Mouse (Mus musculus): Measurements from ENCODE around the gene Tmem94.

DNA sequence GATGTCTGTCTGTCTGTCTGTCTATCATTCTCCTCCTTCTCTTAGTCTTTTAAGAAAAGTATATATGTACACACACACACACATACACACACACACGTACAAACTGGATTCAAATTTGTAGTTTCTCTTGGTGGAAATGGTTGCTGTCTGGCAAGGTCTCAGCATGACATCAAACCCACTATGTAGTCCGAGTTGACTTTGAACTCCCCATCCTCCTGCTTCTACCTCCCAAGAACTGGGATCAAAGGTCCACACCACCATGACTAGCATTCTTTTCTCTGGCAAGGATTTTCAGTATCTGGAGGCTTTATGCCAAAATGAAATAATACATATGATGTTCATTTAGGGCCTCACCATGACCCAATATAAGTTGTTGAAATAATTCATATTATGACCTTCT is 42.0 kb upstream of the Tmem94 start:
- no peak for TF ChIP-seq POLR2A (IDR thresholded peaks at IDR 0.05; ENCODE audit: control insufficient read depth in 1 of 2, insufficient read depth in 1 of 2, low read depth in 1 of 2, low read length in 2 of 2, poor library complexity in 1 of 2)
- TF ChIP-seq E2F4 (IDR thresholded peaks at IDR 0.05; ENCODE audit: borderline replicate concordance, low read depth, low read length), result no peak
- no peak for TF ChIP-seq CTCF (IDR thresholded peaks at IDR 0.05 in 2 of 3, conservative IDR thresholded peaks at IDR 0.05 in 1 of 3; ENCODE audit: control insufficient read depth in 1 of 3, insufficient read depth in 1 of 3, low read depth in 2 of 3, low read length in 3 of 3, poor library complexity in 1 of 3, severe bottlenecking in 1 of 3)
- no peak for TF ChIP-seq HCFC1 (IDR thresholded peaks at IDR 0.05; ENCODE audit: low read depth, low read length)
